Mouse (Mus musculus) c-Kit-positive CD71-positive TER-119-positive erythroid progenitor cells, embryonic 14.5 days (primary cell): ENCODE data around the gene Shld1.

Experiments
- DNase-seq: peaks from one replicate; pipeline ENCODE4 v3.0.0-alpha.2; 2013; ENCODE audit warnings: low spot score

Shld1 gene

DNA sequence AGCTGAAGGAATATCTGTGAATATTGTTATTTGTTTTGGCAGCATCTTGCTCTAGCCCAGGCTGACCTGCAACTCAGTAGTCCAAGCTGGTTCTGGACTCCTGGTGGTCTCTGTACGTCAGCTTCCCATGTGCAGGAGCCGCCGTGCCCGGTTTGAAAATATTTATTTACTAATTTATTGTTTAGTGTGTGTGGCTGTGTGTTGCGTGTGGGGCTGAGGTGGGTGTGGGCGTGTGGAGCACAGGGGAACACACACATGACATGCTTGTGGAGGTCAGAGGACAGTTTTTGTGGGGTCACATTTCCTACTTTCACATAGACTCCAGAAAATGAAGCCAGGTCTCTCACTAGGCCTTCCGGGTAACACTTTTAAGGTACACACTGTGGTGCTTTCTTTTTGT, 37.8 kb downstream of the Shld1 start:
- DNase-seq = no peak

DNA sequence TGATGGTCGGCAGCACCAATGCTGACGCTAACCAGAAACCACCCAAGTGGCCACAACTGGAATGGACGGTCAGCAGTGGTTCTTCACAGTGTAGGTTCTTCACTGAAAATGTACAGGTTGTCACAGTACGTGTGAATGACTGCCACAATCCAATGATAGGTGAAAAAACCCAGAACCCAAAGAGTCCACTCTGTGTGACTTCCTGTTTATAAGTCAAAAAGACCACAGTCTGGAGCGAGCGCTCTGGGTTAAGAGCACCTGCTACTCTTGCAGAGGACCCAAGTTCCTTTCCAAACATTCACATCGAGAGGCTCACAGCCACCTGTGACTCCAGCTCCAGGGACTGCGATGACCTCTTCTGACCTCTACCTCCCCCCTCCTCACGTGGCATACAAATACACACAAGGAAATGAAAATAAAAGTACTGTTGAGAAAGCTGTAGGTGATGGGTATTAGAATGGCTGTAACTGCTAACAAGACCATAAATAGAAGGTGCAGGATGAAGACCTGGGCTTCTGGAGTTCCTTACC, 38.7 kb downstream of the Shld1 start:
- no peak for DNase-seq

DNA sequence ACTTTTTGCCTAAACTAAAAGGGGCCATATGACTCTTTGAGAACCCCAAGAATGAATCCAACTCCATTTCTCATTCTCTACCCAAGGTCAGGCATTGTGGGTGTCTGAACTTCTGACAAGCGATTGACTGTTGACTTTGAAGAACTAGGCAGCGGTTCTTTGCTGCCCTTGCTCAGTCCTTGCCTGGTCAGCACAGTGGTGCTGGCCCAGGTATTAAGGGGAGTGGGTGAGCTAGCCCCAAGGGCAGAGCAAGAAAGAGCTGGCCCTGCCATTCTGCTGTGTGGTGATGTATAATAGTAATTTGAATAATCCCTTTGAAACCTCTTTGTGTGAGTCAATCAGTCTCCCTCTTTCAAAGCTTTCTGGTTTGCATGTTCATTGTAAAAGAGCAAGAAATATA, 39.4 kb downstream of the Shld1 start:
- no peak for DNase-seq

DNA sequence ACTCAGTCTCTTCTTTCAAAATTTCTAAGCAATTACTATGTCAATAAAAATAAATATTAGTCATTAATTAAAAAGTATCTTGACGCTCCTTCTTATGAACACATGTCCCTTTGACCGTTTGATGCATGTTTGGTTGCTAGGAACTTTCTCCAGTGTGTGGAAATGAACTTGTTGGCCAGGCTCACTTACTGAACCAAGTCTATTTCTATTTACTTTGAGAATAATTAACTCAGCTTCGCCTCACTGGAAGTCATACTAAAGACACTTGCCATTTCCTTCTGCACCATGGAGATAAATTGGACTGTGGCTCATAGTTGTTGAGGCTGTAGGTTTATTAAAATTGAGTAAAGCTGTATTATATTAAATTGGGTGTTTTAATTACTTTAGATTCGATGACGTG, 46.2 kb downstream of the Shld1 start:
- no peak for DNase-seq

DNA sequence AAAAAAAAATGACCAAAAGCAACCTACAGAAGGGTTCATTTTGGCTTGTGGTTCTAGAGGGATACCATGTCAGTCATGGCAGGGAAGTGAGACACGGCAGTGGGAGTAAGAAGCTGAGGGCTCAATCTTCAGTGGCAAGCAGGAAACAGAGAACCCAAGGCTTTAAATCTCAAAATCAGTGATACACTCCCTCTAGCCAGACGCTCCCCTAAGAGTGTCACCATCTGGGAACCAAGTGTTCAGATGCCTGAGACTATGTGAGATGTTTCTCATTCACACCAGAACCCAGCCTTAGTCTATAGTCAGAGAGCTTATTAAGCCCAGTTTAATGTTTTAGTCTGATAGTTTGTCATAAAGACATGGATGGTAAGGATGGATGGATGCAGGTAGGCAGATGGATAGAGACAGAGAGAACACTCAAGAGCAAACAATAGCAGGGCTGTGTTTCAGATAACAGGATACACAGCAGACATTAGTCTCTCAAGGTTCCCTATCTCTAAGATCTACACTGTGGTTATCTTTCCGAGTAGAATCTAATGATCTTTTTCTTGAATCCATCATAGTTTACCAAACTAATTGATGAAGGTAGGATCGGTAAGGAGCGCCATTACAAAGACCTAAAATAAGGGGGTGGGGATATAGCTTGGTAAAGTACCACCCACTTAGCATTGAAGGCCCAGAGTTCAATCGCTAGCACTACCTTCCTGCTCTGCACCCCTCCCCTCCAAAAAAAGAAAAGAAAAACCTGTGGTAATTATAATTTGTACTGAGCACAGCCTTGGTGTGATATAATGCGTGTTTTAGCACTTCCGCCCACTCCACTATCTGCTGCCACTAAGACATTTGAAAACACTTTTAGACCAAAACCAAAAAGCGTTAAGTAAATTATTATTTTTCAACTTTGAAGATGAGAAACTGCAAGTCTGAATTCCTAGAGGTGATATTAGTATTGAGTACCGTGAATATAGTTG, 47.2 kb downstream of the Shld1 start:
- no peak for DNase-seq

DNA sequence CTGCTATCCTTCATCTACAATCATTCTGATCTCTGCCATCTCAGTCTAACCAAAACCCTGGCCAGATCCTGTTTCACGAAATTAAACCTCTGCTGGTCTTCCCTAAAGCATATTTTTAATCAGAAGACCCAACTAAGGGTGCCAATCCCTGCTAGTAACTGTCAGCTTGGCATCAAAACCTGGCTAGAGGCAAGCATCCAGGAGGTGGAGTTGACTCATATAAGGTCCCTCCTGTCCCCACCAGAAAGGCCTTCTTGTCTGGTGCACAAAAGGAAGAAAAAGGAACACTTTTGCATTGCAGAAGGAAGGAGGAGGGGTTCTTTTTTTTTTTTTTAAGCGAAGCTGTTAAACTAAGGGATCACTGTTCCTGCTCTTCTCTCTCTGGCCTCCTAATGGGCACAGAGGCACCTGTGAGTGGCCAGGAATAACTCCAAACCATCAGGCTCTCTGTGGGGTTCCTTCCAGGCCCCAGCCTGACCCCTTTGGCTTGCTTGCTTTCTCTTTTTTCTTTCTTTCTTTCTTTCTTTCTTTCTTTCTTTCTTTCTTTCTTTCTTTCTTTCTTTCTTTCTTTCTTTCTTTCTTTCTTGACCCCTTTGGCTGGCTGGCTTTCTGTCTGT, 52.2 kb downstream of the Shld1 start:
- no peak for DNase-seq

DNA sequence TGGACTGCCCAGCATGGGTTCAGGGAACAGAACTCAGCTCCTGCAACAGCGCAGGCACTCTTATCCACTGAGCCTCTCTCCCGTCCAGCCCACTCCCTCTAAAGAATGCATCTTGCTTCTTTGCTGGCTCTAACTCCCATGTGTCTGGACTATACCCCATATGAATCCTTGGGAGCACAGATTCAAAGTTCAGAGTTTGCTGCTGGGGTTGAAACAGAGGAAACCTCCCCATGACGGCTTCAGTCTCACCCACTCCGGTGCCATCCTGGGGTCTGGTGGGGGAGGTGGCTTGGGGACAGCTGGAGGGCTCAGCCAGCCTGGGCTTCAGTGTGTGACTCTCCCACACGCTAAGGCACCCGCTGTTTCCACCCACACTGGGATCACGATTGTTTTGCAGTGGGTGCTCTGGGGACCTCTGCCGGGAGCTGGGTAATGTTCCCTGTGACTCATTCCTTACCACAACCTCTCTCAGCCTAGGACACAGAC, 55.2 kb downstream of the Shld1 start:
- no peak for DNase-seq

DNA sequence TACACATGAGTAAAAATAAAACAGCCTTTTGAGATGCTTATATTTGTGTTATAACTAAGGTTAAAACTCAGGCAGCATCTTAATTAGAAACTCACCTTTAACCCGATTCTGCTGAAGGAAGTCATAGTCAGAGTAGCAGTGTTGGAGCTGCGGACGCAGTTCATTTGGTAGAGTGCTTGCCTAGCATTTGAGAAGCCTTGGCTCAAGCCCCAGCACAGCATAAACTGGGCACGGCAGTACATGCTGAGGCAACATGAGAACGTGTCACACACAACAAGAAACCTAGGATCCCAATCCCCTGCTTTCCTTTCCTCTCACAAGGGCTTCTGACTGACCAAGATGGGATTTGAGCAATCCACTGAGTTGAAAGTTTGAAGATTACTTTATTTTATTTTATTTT, 58.1 kb downstream of the Shld1 start:
- DNase-seq = no peak

DNA sequence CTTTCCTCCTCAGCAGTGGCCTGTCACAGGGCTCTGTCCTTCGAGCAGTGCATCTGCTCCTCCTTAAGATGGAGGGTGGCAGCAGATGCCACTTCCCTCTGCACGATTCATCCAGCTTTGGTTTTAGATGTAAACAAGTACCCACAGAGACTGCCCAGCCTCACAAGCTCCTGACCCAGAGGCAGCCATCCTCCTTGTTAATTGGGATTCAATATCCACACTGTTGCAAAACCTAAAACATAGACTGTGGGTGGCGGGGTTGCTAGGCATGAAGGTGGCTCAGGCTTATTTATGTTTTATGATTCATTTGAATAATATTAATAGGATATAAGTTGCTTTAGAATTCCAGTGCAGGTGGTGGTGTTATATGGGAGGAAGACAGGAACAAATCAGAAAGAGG, 59.4 kb downstream of the Shld1 start:
- DNase-seq = no peak

DNA sequence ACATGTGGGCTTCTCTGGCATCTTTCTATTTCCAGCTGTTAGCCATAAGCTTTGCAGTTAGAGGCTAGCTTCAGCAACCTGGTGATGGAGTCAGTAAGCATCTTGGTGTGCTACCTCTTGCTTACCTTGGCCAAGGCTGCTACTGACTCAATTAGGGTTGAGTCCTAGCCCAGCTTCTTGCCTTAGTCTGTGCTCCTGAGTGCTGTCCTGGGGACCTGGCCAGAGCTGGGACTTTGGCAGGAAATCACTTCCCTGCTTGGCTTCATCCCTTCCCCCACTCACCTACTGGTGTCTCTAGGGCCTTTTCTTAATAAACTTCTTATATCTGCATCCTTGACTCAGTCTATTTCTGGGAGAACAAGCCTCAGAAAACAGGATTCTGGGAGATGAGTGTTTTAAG, 64.0 kb downstream of the Shld1 start:
- DNase-seq = no peak

DNA sequence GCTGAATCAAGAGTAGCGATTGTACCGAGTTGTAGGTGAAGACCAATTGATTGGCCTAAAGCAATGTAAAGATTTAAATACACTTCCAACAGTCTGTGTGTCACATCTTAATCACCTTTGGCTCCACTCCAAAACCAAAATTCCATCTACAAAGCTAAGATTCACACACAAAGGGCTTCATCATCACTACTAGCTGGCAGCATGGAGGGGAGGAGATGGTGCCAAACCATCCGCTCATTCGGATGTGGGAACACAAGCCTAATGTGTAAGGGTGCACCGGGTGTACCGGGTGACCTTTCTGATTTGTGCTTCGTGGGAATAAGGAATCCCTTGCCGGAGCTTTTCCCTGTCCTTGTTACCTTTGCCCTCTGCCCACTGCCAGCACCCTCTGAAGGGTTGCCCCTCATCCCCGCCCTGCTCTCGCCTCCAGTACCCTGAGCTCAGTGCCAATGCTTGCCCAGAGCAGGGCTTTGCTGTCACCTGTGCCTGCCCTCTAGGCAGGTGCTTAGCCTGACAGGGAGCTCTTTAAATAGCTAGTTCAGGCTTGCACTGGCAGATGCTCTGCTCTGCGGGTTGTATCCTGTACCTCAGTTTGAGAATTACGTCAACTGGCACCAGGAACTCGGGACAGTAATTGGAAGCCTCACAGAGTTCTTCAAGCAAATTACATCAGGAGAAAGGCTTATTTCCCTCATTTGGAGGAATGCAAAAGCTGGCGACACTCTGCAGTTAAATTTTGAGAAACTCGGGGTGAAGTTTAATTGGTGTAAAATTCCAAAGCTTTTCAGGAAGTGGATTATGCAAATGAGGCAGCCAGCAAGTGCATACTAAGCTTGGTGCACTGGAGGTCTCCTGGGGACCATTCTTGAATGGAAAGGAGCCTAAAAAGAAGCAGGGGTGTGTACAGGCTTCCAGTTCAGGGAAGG, 64.7 kb downstream of the Shld1 start:
- no peak for DNase-seq

DNA sequence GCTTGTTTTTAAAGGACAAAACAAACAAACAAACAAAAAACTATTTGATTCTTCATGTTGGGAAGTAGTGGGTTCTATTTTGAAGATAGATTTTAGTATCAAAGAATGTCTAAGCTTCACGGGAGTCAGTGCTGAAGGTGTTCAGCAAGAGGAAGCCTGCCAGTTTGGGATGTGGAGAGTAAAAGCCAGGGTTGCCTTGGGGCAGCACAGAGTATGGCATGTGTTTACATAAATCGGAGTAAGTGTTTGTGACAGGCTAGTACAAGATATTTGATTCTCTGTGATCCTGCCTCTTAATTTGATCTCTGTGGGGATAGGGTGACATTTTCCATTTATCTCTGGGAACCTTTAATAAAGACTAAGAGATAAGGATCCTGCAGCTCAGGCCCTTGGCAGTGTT, 65.7 kb downstream of the Shld1 start:
- DNase-seq = no peak

DNA sequence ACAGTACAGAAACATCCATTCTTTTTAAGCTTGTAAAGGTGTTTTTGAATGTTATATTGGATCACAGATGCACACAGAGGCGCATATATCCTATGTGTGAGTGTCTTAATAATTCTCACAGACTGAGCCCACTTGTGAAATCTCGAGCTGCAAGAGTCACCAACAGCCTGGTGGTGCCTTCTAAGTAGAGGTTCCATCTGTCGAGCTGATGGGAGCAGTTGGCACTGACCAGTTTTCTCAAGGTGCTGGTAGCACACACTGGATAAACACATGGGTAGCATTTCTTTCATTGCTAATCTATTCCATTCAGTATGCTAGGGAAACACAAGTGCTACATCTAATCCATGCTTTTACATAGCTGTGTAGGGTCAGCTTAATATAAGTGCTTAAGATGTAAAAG, 66.4 kb downstream of the Shld1 start:
- DNase-seq = no peak

DNA sequence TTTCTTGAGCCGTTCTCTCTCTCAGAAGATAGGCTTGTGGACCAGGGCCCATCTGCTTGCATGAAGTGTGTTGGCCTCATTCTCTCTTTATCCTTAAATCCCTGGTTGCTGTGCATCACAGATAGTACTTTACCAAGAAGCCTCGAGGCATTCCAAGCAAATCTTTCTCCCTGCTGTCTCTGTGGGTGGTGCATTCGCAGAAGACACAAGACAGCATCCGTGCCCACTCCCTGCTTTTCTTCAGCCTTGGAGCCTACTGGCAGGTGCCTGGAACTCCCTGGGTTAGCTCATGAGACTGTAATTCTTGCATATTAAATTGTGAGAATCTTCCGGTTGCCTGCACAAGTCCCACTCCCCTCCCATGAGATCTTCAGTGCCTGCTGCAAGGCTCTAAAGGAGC, 71.2 kb downstream of the Shld1 start:
- DNase-seq = no peak

DNA sequence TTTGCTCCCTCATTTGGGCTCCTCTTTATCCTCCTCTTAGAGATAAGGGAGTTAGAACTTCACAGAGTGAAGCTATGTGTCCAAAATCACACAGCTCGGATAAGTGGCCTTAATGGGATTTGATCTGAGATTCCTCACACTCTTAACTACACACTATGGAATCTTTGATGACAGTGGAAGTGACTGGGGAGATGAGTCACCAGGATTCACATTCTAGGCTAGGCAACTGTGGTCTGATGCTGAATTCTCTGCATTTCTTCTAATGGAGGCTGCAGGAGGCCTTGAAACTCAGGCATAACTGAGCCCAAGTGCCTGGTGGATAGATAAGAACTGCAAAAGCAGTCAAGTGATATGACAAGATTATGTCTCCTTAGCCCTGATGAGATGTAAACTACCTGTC, 84.1 kb downstream of the Shld1 start:
- no peak for DNase-seq

DNA sequence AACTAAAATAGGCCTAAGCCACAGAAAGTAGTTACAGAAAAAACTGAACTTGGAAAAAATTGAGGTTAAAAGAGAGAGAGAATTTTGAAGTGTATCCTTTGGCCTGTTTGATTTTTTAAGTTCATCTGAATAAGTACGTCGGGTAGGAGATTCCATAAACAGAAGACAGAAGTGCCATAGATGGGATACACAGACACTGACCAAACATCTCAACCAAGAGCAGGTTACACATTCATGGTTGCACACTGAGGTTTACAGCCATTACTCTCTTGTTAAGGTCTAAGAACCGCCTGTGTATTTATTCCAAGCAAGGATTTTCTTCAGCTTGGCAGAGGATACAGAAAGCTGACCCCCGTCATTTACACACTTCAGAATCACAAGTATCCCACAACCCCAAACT, 94.2 kb downstream of the Shld1 start, which contains the start of gene Chgb:
Chgb (plus strand) TSS at position 301 of the 400 bp plus-strand sequence.
- no peak for DNase-seq

DNA sequence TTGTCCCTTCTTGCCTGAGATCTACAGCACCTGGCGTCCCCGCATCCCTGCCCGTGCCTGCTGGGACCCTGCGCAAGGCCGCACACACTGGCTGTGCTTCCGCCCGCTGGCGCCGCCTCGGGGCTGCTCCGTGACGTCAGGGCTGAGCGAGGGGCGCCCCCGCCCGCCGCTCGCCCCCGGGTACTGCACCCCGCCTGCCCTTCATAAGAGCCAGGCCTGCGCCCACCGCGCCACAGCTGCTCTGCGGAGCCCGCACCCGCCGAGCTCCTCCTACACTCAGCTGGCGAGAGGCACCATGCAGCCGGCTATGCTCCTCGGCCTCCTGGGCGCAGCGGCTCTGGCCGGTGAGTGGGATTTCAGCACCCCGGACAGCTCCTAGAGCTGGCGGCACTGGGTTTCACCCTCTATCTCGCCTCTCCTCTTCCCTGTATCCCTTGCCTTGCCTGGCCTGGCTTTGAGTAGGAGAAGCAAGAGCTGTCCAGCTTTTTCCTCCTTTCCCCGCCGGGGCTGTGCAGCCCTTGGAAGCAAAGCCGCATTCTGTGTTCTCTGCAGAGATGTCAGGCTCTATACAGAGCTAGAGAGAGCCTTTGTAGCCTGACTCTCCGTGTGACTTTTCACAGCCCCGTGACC, 94.8 kb downstream of the Shld1 start:
- DNase-seq = peak; percentile 52

DNA sequence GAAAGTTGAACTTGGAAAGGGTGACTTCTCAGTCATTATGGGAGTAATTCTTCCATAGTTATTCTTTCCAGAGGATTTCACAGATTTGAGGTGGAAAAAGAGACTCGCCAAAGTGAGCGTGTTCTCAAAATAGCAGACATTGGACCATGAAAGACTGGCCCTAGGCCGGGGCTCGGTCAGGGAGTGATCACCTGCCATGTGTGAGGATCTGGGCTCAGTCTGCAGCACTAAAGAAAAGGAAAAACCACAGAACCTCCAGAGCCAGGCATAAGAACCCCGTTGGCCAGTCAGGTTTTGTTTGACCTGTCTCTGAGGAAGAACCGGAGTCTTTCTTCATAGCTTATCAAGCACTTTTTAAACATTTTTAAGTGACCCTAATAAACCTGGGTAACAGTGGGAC, 97.3 kb downstream of the Shld1 start:
- no peak for DNase-seq

DNA sequence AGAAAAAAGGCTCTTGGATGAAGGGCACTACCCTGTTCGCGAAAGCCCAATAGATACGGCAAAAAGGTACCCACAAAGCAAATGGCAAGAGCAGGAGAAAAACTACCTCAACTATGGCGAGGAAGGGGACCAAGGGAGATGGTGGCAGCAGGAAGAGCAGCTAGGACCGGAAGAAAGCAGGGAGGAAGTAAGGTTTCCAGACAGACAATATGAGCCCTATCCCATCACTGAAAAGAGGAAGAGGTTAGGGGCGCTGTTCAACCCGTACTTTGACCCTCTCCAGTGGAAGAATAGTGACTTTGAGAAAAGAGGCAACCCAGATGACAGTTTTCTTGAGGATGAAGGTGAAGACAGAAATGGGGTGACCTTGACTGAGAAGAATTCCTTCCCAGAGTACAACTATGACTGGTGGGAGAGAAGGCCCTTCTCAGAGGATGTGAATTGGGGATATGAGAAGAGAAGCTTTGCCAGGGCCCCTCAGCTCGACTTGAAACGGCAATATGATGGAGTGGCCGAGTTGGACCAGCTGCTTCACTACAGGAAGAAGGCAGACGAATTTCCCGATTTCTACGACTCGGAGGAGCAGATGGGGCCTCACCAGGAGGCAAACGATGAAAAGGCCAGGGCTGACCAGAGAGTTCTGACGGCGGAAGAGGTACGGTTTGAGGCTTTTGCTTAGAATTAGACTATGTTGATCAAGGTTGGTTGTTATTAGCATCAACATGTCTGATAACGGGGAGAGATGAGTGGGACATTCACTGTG, 106.9 kb downstream of the Shld1 start:
- no peak for DNase-seq

DNA sequence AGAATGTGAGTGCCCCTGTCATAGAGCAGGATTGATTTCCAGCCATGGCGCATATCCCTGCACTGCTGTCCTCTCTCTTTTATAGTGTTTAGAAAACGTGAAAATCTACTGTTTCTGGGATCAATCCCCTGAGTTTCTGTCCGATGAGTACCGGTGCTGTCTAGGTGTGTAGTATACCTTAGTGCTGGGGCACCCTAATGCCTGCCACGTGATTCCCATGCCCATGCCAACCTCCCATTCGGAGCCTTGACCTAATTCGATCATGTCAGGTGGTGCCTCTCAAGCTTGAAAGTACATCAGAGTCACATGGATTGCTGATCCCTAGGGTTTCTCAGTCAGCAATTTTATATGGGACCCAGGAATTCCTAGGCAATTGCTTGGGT, 107.5 kb downstream of the Shld1 start:
- DNase-seq = no peak
